Mouse (Mus musculus) layer of hippocampus, postnatal 10 days (tissue): Measurements from ENCODE around the gene H13. TPM values are rescaled to one million over a fixed set of nuclear protein-coding genes. Genes with fewer than 3 reads are reported as not detected.

ENCODE experiments used
- DNase-seq, 2 experiments: peaks; one replicate each; pipeline ENCODE4 v3.0.0; 2021; ENCODE audit warnings: low spot score in 2 of 2
- long read RNA-seq: library from polyadenylated mRNA; stranded (forward); transcript quantifications from one replicate; pipeline ENCODE4 v2.0.0, GENCODE M21; 2023
- total RNA-seq, 2 experiments: library from RNA; stranded (reverse); gene quantifications; 2 replicates each; pipeline ENCODE4 v1.2.3; 2021

The H13 gene
- 100 to 1,000 TPM; 109 to 114 TPM for total RNA-seq
- long read RNA-seq, full-length matches to known transcripts: 133 of 150 reads
- long read RNA-seq, partial matches to known transcripts: 6 of 150 reads
- long read RNA-seq, other reads (novel, unspliced or antisense): 11 of 150 reads

DNA sequence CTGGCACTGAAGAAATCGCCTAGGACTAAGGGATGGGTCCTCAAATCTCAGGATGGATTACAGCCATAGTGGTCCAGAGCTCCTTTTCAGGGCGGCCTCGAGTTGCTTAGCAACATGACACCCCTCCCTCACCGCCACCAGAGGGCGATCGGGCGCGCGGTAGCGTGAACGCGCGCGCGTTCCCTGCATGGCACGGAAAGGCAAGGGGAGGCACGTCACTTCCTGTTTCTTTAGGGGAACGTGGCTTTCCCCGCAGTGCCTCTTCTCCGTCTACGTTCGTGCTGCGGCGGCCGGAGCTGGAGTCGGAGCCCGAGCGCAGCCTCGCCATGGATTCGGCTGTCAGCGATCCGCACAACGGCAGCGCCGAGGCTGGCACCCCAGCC lies at the start of gene H13:
Gene H13 (plus strand): TSS at position 206 of the 383 bp plus-strand sequence.
- peak; percentile 92 to 94 for DNase-seq

- DNase-seq: no peak
Observed at GRCm38 (mm10) chr2:152620367-152621134, 48.7 kb upstream of the H13 start.

- no peak for DNase-seq
Observed at GRCm38 (mm10) chr2:152622151-152622550, 47.1 kb upstream of the H13 start.

DNA sequence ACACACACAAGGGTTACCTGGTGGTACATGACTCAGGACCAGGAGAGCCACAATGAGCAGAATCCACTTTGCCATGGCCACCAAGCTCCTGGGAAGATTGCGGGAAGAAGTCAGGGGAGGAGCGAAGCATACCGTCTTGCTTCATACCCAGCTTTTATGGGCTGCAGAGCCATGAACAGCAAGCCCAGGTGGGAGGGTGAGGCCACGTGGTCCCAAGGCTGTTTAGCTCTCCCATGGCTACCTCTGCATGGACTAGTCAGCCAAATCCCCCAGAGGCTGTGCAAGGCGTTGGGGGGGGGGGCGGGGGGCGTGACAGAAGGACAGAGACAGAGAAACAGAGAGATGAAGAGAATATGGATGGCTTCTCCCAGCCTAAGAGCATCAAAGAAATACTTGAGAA lies 46.3 kb upstream of the H13 start, which contains the start of gene Defb25:
Gene Defb25 (minus strand): TSS at position 101 of the 400 bp plus-strand sequence.
- DNase-seq: no peak

DNA sequence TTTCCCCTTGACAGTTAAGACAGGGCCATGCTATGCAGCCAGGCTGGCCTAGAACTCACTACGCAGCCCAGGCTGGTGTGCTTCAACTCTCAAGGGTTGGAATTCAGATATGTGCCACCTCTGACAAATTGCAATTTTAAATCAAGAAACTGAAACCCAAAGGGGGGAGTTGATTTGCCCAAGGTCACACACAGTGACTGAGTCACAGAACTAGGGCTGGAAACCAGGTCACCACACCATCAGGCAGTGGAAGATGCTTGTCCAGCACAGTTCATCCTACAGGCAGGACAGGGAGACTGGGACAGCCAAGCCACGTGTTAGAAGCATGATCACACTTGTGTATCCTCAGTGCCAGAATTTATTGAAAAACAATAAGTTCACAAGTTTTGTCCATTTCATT lies 44.7 kb upstream of the H13 start:
- DNase-seq: no peak

DNA sequence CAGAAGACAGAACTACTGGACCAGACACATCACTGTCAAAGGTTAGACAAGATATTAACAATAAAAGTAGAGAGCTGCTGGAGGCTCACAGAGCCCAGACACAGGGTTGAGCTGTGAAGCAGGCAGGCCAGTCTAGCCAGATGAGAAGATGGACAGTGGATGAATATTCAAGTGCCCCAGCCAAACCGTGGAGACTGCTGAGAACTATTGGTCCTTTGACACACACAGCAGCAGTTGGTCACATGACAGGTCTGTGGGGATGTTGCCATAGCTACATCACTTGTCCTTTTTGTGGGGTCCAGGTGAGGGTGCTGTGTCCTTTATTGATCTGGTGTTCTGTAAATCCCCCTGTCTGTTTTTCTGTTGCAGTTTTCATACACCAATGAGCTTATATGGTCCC lies 44.0 kb upstream of the H13 start:
- DNase-seq: no peak

- no peak for DNase-seq
Observed at GRCm38 (mm10) chr2:152626774-152627591, 42.3 kb upstream of the H13 start, which contains the start of gene Rem1. TSS of gene Rem1 (plus strand) at chr2:152626951.

DNA sequence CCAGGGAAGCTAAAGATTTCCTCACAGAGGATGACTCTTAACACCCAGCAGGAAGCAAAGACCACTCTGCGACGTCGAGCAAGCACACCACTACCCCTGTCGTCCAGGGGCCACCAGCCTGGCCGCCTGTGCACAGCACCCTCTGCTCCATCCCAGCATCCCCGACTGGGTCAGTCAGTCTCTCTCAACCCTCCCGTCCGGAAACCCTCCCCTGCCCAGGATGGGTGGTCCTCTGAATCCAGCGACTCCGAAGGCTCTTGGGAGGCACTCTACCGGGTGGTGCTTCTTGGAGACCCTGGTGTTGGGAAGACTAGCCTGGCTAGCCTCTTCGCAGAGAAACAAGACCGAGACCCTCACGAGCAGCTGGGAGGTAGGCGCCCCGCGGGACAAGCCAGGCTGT lies 41.2 kb upstream of the H13 start:
- DNase-seq: no peak

- DNase-seq: no peak
Observed at GRCm38 (mm10) chr2:152629239-152629638, 40.0 kb upstream of the H13 start.

DNA sequence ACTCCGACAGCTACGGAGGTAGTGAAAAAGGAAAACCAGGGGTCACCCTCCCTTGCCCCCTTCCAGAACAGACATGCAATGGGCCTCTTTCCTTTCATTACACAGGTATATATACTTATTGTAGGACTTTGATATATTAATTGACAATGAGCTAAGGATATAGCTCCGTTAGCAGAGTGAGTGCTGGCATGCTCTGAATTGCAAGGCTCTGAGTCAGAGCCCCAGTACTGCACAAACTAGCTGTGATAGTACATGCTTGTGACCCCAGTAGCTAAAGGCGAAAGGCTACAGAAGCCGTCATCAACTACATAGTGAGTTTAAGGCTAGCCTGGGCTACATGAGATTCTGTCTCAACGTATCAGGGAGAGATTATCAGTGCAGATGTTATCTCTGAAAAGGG lies 39.4 kb upstream of the H13 start:
- no peak for DNase-seq

- DNase-seq: no peak
Observed at GRCm38 (mm10) chr2:152633334-152633733, 35.9 kb upstream of the H13 start.

- no peak for DNase-seq
Observed at GRCm38 (mm10) chr2:152634311-152634710, 35.0 kb upstream of the H13 start.

DNA sequence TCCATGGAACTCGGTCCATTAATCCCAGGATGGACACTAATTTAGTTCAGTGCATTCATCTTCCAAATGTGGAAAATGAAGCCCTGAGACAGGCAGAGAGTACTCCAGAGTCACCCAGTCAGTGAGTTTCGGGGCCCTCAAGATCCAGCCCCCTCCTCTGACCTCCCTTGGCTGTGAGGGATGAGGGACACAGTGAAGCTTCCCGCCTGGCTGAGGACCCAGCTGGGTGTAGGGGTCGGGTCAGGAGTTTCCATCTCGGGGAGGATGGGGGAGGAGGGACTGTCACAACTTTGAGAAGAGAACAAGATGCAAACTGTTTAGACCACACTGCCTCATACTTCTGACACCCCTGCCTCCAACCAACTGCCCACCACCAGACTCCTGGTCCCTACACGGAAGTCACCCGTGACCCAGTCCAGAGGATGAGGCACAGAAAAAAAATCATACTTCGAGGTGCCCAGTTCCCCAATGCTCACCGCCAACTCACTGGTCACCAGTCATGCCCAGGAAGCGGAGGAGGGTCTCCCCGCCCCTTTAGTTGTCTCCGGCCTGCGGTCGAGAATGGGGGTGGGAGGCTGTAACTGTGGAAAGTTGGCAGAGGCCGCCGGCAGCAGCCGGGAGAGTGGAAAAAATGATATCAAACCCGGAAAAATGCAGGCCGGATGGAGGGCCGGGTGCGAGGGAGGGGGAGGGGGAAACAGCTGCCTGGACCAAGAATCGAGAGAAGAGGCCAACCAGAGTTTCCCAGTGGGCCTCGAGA lies 32.8 kb upstream of the H13 start:
- no peak for DNase-seq

- DNase-seq: no peak
Observed at GRCm38 (mm10) chr2:152637006-152637322, 32.3 kb upstream of the H13 start.

GRCm38 (mm10) chr2:152637381-152637780 lies 31.9 kb upstream of the H13 start:
- DNase-seq: no peak

GRCm38 (mm10) chr2:152638865-152639264 lies 30.4 kb upstream of the H13 start:
- no peak for DNase-seq

- no peak for DNase-seq
Observed at GRCm38 (mm10) chr2:152639406-152640113, 29.7 kb upstream of the H13 start.

DNA sequence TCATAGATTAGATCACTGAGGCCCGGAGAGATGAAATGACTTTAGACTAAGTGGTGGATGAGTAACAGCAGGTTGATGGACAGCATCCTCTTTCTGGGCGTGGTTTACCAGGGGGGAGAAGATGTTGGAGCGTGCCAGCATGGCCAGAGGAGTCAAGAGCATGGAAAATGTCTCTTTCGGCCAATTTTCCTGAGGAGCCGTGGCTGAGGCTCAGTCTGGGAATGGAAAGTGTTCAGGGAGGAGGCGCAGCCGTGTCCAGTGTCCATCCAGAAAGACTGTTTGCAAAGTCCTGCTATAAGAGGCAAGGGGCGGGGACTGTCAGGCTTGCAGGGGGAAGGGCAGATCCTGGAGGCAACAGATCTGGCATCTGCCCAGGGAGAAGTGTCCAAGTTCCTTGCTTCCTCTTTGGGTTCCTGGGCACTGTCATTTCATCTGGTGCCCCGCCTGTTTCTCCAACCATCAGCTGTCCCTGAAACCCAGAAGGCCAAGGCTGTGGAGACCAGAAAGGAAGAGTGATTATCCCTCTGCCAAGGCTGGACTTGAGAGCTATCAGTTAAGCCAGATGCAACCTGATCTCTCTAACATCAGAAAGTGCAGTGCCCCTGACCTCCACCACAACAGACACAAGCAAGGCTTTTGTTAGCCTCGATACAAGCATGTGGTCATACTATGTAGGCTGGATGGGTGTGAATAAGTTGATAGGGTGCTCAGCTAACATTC lies 16.2 kb upstream of the H13 start:
- DNase-seq: no peak

DNA sequence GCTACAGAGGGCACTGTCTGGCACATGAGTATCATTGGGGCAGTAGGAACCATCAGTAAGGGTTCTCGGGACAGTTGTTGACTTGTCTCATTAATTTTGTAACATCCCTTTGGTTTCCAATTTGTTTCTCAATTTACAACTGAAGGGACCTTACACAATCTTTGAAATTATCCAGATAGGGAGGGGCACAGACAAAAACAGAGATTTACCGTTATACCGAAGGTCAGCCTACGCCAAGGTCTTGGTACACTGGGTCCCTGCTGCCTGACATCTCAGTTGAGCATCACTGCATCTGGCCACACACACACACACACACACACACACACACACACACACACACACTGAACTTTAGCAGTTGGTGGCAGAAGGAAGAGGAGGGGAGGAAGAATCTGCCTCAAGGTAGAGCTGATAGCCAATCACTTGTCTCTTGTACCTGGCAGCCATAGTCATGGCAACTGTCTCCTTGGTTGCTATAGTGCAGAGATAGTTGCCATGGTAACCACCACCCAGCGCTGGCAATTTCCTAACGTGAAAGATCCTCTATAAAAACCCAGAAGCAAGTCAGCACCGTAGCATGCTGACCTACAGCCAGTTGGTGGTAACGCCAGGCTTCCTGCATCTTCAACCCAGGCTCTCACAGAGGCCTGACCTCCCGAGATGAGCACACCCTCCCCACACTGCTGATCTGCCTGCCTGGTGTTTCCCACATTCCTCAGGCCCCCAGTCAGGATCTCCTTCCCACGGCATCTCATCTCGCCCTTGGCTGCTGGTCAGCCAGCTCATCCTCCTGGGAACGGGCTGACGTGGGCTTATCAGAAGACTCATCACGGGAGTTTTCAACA lies 15.2 kb upstream of the H13 start:
- peak; percentile 35 to 54 for DNase-seq
